Mouse (Mus musculus) right cerebral cortex, postnatal 36 days (tissue): ENCODE data around the gene 4930505A04Rik.
"Not testable (repeated sequence)": the region's sequence is repeated elsewhere in the genome, so short reads cannot be mapped to it uniquely, and the experiment has no call there.

Experiments used
- DNase-seq, 2 experiments: peaks; one replicate each; pipeline ENCODE4 v3.0.0; 2022; ENCODE audit warnings: low spot score in 2 of 2, mixed read lengths in 1 of 2

4930505A04Rik gene

GRCm38 (mm10) chr11:30471751-30472593, at the start of gene 4930505A04Rik:
4930505A04Rik (minus strand) TSS chr11:30471827.
- DNase-seq, result peak; percentile 87 to 89

GRCm38 (mm10) chr11:30517133-30517532, 45.5 kb upstream of the 4930505A04Rik start:
- no peak for DNase-seq

- DNase-seq, result no peak
Observed at GRCm38 (mm10) chr11:30508178-30508577, 36.6 kb upstream of the 4930505A04Rik start.

- no peak for DNase-seq
Observed at GRCm38 (mm10) chr11:30498738-30499355, 27.2 kb upstream of the 4930505A04Rik start.

GRCm38 (mm10) chr11:30497151-30497550, 25.5 kb upstream of the 4930505A04Rik start:
- no peak for DNase-seq

- DNase-seq, result no peak
Observed at GRCm38 (mm10) chr11:30491515-30492260, 20.1 kb upstream of the 4930505A04Rik start.

- no peak for DNase-seq
Observed at GRCm38 (mm10) chr11:30488183-30488582, 16.6 kb upstream of the 4930505A04Rik start.

- no peak for DNase-seq
Observed at GRCm38 (mm10) chr11:30483286-30483685, 11.7 kb upstream of the 4930505A04Rik start.

GRCm38 (mm10) chr11:30471187-30471586, 440 bp downstream of the 4930505A04Rik start:
- no peak for DNase-seq

- no peak for DNase-seq
Observed at GRCm38 (mm10) chr11:30454331-30454730, 17.3 kb downstream of the 4930505A04Rik start.

GRCm38 (mm10) chr11:30448126-30448525, 23.5 kb downstream of the 4930505A04Rik start:
- DNase-seq, result no peak

- no peak for DNase-seq
Observed at GRCm38 (mm10) chr11:30447561-30447960, 24.1 kb downstream of the 4930505A04Rik start.

- not testable (repeated sequence) for DNase-seq
Observed at GRCm38 (mm10) chr11:30444192-30444905, 27.3 kb downstream of the 4930505A04Rik start.

- DNase-seq, result no peak
Observed at GRCm38 (mm10) chr11:30443746-30444145, 27.9 kb downstream of the 4930505A04Rik start.

GRCm38 (mm10) chr11:30433256-30433950, 38.2 kb downstream of the 4930505A04Rik start:
- peak in 1 of 2 experiments; percentile 36 for DNase-seq

GRCm38 (mm10) chr11:30405581-30405980, 66.0 kb downstream of the 4930505A04Rik start:
- DNase-seq, result no peak

GRCm38 (mm10) chr11:30404619-30405200, 66.9 kb downstream of the 4930505A04Rik start:
- DNase-seq, result no peak

GRCm38 (mm10) chr11:30394351-30394750, 77.3 kb downstream of the 4930505A04Rik start:
- no peak for DNase-seq

GRCm38 (mm10) chr11:30383076-30383475, 88.6 kb downstream of the 4930505A04Rik start:
- no peak for DNase-seq
